Mouse (Mus musculus): ENCODE data around the gene Mlxip. TPM values are rescaled to one million over a fixed set of nuclear protein-coding genes. Genes with fewer than 3 reads are reported as not detected.

Mlxip gene
- polyA plus RNA-seq, 1 experiment = 24.1 TPM

DNA sequence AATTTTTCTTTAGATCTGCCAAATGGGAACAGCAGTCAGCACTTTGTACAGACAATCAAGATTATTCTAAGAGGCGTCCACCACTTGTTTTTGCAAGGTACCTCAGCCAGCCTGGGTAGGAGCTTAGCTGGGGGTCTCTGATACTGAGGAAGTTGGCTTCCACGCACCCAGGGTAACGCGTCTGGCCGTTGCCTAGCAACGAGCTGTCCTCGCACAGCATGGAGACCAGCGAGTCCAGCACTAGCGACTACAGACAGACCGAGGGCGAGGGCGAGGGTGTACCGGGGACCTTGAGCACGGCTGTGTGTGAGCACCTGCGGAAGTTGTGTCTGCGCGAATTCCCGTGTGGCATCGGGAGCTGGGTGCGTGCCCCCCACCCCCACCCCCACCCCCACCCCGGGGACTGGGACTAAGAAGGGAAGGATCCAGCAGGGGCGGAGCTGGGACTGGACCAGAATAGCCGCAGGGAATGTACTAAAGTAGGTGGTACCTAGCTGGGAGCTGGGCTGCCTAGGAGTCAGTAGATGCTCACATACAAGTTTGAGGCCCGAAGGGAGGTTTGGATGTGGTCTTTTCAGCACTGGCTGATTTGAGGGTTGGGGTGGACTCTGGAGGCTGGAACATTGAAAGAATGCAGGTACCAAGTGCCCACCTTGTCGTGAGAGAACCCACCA is 94.7 kb downstream of the Mlxip start, which contains the start of the genes Lrrc43 and Il31:
Gene Lrrc43, plus strand, starts transcription at position 194 of the 674 bp plus-strand sequence.
Gene Il31, minus strand, starts transcription at position 378 of the 674 bp plus-strand sequence.
- H3K4me3 ChIP-seq (ENCODE audit: insufficient read depth, low read length) = no peak within 1 kb of the TSS
- TF ChIP-seq CTCF (IDR thresholded peaks at IDR 0.05; ENCODE audit: borderline replicate concordance, insufficient read depth, low read length) = no peak
- TF ChIP-seq POLR2A (IDR thresholded peaks at IDR 0.05; ENCODE audit: low read depth, low read length) = no peak
- no peaks in the 10 kb centered on the region for H3K4me1 ChIP-seq (ENCODE audit: control insufficient read depth, insufficient read depth, low read length)
- no peak within 1 kb of the TSS for H3K27ac ChIP-seq (ENCODE audit: insufficient read depth, low read length)

DNA sequence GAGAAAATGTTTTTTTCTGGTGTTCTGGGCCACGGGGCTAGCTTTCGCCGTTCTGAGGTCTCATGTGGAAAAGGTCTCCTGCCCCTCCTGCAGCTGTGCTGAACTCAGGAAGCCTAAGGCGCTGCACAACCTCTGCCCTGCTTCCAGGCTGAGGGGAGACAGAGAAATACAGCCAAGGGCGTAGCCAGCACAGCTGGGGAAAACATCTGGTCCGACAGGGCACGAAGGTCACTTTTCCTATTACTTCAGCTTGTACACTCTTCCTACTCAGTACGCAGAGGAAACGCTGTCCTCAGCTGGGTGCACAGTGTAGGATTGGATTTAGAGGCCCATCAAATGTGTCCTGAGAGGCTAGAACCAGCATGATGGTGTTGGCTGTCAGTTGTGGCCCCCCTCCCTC is 95.3 kb downstream of the Mlxip start:
- H3K27ac ChIP-seq (ENCODE audit: insufficient read depth, low read length) = no peak overlapping the region
- no peaks in the 10 kb centered on the region for H3K4me1 ChIP-seq (ENCODE audit: control insufficient read depth, insufficient read depth, low read length)
- H3K4me3 ChIP-seq (ENCODE audit: insufficient read depth, low read length) = no peak overlapping the region
- no peak for TF ChIP-seq CTCF (IDR thresholded peaks at IDR 0.05; ENCODE audit: borderline replicate concordance, insufficient read depth, low read length)
- TF ChIP-seq POLR2A (IDR thresholded peaks at IDR 0.05; ENCODE audit: low read depth, low read length) = no peak

DNA sequence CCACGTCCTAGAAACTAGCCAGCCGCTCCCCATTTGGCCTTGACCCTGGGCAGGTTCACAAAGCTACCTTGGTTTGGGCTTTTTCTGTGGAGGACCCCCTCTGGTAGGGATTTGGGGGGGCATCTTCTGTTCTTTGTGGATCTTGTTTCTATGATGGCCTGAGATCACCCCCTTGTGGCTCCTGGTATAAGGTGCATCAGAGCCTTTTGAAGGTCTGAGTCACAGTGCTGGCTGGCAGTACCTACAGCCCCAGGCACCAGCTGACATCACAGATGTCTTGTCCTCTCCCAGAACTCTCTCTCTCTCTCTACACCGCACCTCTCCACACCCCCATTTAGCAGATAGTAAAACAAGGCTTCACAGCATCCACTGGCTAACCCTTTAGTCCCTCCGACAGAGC is 105.1 kb downstream of the Mlxip start:
- no peak for TF ChIP-seq CTCF (IDR thresholded peaks at IDR 0.05; ENCODE audit: borderline replicate concordance, insufficient read depth, low read length)
- no peak for TF ChIP-seq POLR2A (IDR thresholded peaks at IDR 0.05; ENCODE audit: low read depth, low read length)
- Histone ChIP-seq H3K4me3 (ENCODE audit: insufficient read depth, low read length) (no peak overlapping the region), H3K27ac (ENCODE audit: insufficient read depth, low read length) (no peak overlapping the region), H3K4me1 (ENCODE audit: control insufficient read depth, insufficient read depth, low read length) (no peaks in the 10 kb centered on the region)

DNA sequence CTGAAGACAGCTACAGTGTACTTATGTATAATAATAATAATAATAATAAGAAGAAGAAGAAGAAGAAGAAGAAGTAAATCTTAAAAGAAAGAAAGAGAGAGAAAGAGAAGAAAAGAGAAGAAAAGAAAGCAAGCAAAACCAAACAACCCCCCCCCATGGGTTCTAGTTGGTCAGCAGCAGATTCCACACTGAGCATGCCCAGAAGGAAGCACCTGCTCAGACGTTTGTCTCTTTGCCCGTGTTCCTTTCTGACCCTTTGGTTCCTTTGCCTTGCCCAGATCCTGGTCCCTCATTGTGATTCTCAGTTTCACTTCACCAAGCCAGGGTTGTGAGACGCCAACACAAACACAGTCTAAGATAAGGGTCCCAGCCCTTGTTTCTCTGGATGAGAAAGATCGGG is 107.4 kb downstream of the Mlxip start:
- H3K4me3 ChIP-seq (ENCODE audit: insufficient read depth, low read length) = no peak overlapping the region
- H3K27ac ChIP-seq (ENCODE audit: insufficient read depth, low read length) = no peak overlapping the region
- TF ChIP-seq POLR2A (IDR thresholded peaks at IDR 0.05; ENCODE audit: low read depth, low read length) = no peak
- TF ChIP-seq CTCF (IDR thresholded peaks at IDR 0.05; ENCODE audit: borderline replicate concordance, insufficient read depth, low read length) = no peak
- H3K4me1 ChIP-seq (ENCODE audit: control insufficient read depth, insufficient read depth, low read length) = no peaks in the 10 kb centered on the region

Other genes with a start within 250 kb of the Mlxip start
- gene Psmd9, start 225.4 kb upstream of the Mlxip start, polyA plus RNA-seq (2011; ENCODE audit: insufficient read length, low read depth, missing spikeins) = 23.0 and 28.4 TPM in 2 replicates
- not detected in 2 replicates for gene Hpd, start 212.1 kb upstream of the Mlxip start, polyA plus RNA-seq (2011; ENCODE audit: insufficient read length, low read depth, missing spikeins)
- 0.15 and 0.77 TPM in 2 replicates for gene Wdr66, start 142.7 kb upstream of the Mlxip start, polyA plus RNA-seq (2011; ENCODE audit: insufficient read length, low read depth, missing spikeins)
- gene Bcl7a, start 51.0 kb upstream of the Mlxip start, polyA plus RNA-seq (2011; ENCODE audit: insufficient read length, low read depth, missing spikeins) = 9.9 and 11.2 TPM in 2 replicates
- not detected in 2 replicates for gene Lrrc43, start 94.5 kb downstream of the Mlxip start, polyA plus RNA-seq (2011; ENCODE audit: insufficient read length, low read depth, missing spikeins)
- not detected in 2 replicates for gene Il31, start 94.7 kb downstream of the Mlxip start, polyA plus RNA-seq (2011; ENCODE audit: insufficient read length, low read depth, missing spikeins)
- gene B3gnt4, start 115.7 kb downstream of the Mlxip start, polyA plus RNA-seq (2011; ENCODE audit: insufficient read length, low read depth, missing spikeins) = not detected in 2 replicates
- 43.1 and 51.4 TPM in 2 replicates for gene Diablo, start 129.4 kb downstream of the Mlxip start, polyA plus RNA-seq (2011; ENCODE audit: insufficient read length, low read depth, missing spikeins)
- not detected in 2 replicates for gene Gm49027, start 130.7 kb downstream of the Mlxip start, polyA plus RNA-seq (2011; ENCODE audit: insufficient read length, low read depth, missing spikeins)
- gene Vps33a, start 178.2 kb downstream of the Mlxip start, polyA plus RNA-seq (2011; ENCODE audit: insufficient read length, low read depth, missing spikeins) = 20.5 and 25.6 TPM in 2 replicates